Mouse (Mus musculus): Measurements from ENCODE around the gene Gfod1. TPM values are rescaled to one million over a fixed set of nuclear protein-coding genes. Genes with fewer than 3 reads are reported as not detected.

Gfod1 gene
- 1 to 10 TPM in 8 of 26 experiments, under 1 TPM in 16, not detected in 2; 0.11 to 2.1 (median 0.35) TPM for total RNA-seq (2018; cell fraction: chromatin; rRNA removed)
- total RNA-seq (2018; cell fraction: cytosol; rRNA removed): under 1 TPM; 0.08 to 0.97 (median 0.20) TPM
- 1 to 10 TPM in 3 of 26 experiments, under 1 TPM in 23; 0.06 to 2.7 (median 0.33) TPM for total RNA-seq (2018; cell fraction: nucleus; rRNA removed)
- polyA plus RNA-seq (2018): 0.07 to 0.46 TPM (median 0.28 TPM) in 3 replicates

- Histone ChIP-seq H3K27ac (no peak within 1 kb of the TSS), H3K4me3 (ENCODE audit: inconsistent target) (peak within 1 kb of the TSS; percentile 28), H3K79me2 (ENCODE audit: inconsistent target) (no peaks in the 10 kb centered on the region), H3K36me3 (ENCODE audit: inconsistent target) (no peaks in the 10 kb centered on the region)
- WGBS (ENCODE audit: missing documents): under 1% methylated on average over 53 of the region's 53 CpGs
These were observed at the start of gene Gfod1 for GRCm38 (mm10) chr13:43304018-43304431. Gene Gfod1 (minus strand): TSS chr13:43304172.

- Histone ChIP-seq H3K79me2 (ENCODE audit: inconsistent target) (no peaks in the 10 kb centered on the region), H3K4me3 (ENCODE audit: inconsistent target) (no peak overlapping the region), H3K36me3 (ENCODE audit: inconsistent target) (no peaks in the 10 kb centered on the region), H3K27ac (no peak overlapping the region)
- WGBS (ENCODE audit: missing documents): 93% methylated on average over 4 of the region's 4 CpGs
These were observed 49.4 kb upstream of the Gfod1 start for GRCm38 (mm10) chr13:43353356-43353755.

DNA sequence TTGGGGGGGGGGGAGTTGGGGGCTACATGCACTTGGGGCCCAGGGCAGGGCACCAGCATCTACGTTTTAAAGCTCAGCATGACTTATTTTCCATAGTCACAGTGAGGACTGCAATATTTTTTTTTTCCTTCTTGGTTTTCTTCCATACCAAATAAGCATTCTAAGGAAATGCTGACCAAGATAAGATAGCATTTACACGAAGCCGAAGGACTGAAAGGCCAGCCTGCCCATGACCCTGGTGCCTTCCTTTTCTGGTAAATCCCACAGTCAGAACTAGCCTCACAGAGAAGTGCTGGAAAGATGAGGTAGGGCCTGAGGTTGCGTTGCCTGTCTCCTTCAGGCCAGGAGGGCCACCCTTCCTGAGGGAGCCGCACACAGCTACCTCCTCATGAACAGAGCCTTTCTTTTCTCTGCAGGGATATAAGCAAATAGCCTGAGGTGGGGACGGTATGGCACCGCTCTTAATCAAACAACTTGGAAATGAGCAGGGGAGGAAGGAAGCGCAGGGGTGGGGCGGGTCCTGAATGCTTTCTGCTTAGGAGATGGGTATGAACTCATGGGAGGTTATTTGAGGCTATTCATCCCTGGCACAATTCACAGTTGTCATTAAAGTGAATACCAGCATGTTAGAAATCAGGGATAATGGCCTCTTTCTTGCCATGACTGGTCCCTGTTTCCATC lies 46.7 kb upstream of the Gfod1 start:
- H3K27ac ChIP-seq: no peak overlapping the region
- no peaks in the 10 kb centered on the region for H3K36me3 ChIP-seq (ENCODE audit: inconsistent target)
- H3K4me3 ChIP-seq (ENCODE audit: inconsistent target): no peak overlapping the region
- 84% methylated on average over 9 of the region's 9 CpGs for WGBS (ENCODE audit: missing documents)
- H3K79me2 ChIP-seq (ENCODE audit: inconsistent target): no peaks in the 10 kb centered on the region

- no peaks in the 10 kb centered on the region for H3K79me2 ChIP-seq (ENCODE audit: inconsistent target)
- no peak overlapping the region for H3K4me3 ChIP-seq (ENCODE audit: inconsistent target)
- no peak overlapping the region for H3K27ac ChIP-seq
- 92% methylated on average over 8 of the region's 8 CpGs for WGBS (ENCODE audit: missing documents)
- H3K36me3 ChIP-seq (ENCODE audit: inconsistent target): no peaks in the 10 kb centered on the region
These were observed 45.4 kb upstream of the Gfod1 start for GRCm38 (mm10) chr13:43349376-43349775.

DNA sequence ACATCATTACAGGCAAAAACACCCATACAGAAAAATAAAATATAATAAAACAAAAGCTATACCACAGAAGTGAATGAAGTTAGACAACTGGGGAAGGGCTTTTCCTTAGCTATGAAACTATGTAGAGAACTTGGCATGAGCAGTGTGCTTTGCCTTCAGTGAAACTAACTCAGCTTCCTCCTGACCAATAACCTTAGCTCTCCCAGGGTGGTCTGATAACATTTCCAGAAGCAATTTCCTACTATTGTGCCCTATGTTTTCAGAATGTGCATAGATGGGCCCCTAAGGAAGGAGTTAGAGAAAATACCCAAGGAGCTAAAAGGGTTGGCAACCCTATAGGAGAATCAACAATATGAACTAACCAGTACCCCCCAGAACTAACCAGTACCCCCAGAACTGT lies 42.9 kb upstream of the Gfod1 start:
- H3K36me3 ChIP-seq (ENCODE audit: inconsistent target): no peaks in the 10 kb centered on the region
- no peak overlapping the region for H3K27ac ChIP-seq
- H3K79me2 ChIP-seq (ENCODE audit: inconsistent target): no peaks in the 10 kb centered on the region
- H3K4me3 ChIP-seq (ENCODE audit: inconsistent target): no peak overlapping the region

GRCm38 (mm10) chr13:43338632-43339031 lies 34.7 kb upstream of the Gfod1 start:
- WGBS (ENCODE audit: missing documents): 89% methylated on average over 4 of the region's 4 CpGs
- Histone ChIP-seq H3K4me3 (ENCODE audit: inconsistent target) (no peak overlapping the region), H3K27ac (no peak overlapping the region), H3K79me2 (ENCODE audit: inconsistent target) (no peaks in the 10 kb centered on the region), H3K36me3 (ENCODE audit: inconsistent target) (no peaks in the 10 kb centered on the region)

DNA sequence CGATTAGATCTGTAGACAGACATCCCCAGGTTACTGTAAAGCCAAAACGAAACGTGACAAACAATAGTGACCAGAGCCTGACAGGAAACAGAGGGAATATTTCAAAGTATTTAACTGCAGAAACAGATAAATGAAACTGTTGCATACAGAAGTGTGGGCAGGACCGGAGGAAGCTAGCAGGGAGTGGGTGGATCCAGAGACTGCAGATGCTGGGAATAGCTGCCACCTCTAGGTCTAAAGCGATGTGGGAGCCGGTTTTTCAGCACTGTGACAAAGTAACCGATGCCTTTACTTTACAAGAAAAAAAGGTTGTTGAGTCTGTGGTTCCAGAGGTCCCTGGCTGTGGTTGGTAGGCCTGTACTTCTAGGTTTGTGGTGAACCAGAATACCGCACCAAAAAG lies 34.0 kb upstream of the Gfod1 start:
- 75% methylated on average over 8 of the region's 8 CpGs for WGBS (ENCODE audit: missing documents)
- H3K79me2 ChIP-seq (ENCODE audit: inconsistent target): no peaks in the 10 kb centered on the region
- no peak overlapping the region for H3K27ac ChIP-seq
- H3K36me3 ChIP-seq (ENCODE audit: inconsistent target): no peaks in the 10 kb centered on the region
- H3K4me3 ChIP-seq (ENCODE audit: inconsistent target): no peak overlapping the region

GRCm38 (mm10) chr13:43336425-43337221 lies 32.7 kb upstream of the Gfod1 start:
- no peaks in the 10 kb centered on the region for H3K36me3 ChIP-seq (ENCODE audit: inconsistent target)
- H3K4me3 ChIP-seq (ENCODE audit: inconsistent target): no peak overlapping the region
- WGBS (ENCODE audit: missing documents): 72% methylated on average over 12 of the region's 12 CpGs
- H3K79me2 ChIP-seq (ENCODE audit: inconsistent target): no peaks in the 10 kb centered on the region
- no peak overlapping the region for H3K27ac ChIP-seq

DNA sequence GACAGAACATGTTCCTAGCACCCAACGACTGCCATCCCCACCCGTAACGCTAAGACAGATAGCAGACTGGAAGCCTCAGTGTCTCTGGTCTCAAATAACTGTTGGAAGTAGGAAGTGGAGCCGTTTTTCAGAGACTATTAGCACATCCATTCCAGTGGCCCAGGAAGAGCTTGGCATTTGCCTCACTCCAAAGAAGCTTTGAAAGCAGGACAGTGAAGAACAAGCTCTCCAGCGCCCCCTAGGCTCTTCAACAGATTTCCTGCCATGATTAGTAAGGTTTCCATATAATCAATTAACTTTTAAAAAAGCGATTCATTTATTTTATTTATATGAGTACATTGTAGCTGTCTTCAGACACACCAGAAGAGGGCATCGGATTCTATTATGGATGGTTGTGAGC lies 28.6 kb upstream of the Gfod1 start:
- H3K27ac ChIP-seq: no peak overlapping the region
- H3K79me2 ChIP-seq (ENCODE audit: inconsistent target): no peaks in the 10 kb centered on the region
- WGBS (ENCODE audit: missing documents): 36% methylated on average over 6 of the region's 7 CpGs
- H3K36me3 ChIP-seq (ENCODE audit: inconsistent target): no peaks in the 10 kb centered on the region
- no peak overlapping the region for H3K4me3 ChIP-seq (ENCODE audit: inconsistent target)

GRCm38 (mm10) chr13:43331721-43332444 lies 27.9 kb upstream of the Gfod1 start:
- Histone ChIP-seq H3K36me3 (ENCODE audit: inconsistent target) (no peaks in the 10 kb centered on the region), H3K79me2 (ENCODE audit: inconsistent target) (no peaks in the 10 kb centered on the region), H3K4me3 (ENCODE audit: inconsistent target) (no peak overlapping the region), H3K27ac (no peak overlapping the region)
- WGBS (ENCODE audit: missing documents): 52% methylated on average over 11 of the region's 11 CpGs

- Histone ChIP-seq H3K4me3 (ENCODE audit: inconsistent target) (no peak overlapping the region), H3K27ac (no peak overlapping the region), H3K79me2 (ENCODE audit: inconsistent target) (no peaks in the 10 kb centered on the region), H3K36me3 (ENCODE audit: inconsistent target) (no peaks in the 10 kb centered on the region)
- WGBS (ENCODE audit: missing documents): 20% methylated on average over 1 of the region's 1 CpGs
These were observed 21.5 kb upstream of the Gfod1 start for GRCm38 (mm10) chr13:43325427-43325826.

- Histone ChIP-seq H3K27ac (no peak overlapping the region), H3K36me3 (ENCODE audit: inconsistent target) (no peaks in the 10 kb centered on the region), H3K4me3 (ENCODE audit: inconsistent target) (no peak overlapping the region), H3K79me2 (ENCODE audit: inconsistent target) (no peaks in the 10 kb centered on the region)
- 86% methylated on average over 2 of the region's 2 CpGs for WGBS (ENCODE audit: missing documents)
These were observed 17.5 kb upstream of the Gfod1 start for GRCm38 (mm10) chr13:43321492-43321891.

DNA sequence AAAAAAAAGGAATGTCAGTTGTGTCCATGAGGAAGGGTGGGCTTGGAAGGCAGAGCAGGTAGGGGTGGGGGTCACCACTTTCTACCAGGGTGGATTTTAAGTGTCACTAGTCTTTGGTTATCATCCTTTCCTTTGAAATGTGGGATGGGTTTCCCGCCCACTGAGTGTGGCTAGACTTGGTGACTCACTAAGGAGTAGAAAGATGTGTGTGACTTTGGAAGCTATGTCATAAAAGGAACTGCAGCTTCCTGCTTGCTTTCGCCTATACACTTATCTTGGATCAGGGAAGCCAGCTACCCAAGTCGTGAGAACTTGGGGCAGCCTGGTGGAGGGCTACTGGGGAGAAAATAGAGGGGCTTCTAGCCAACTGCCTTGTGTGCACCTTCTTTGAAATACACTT lies 15.4 kb upstream of the Gfod1 start:
- Histone ChIP-seq H3K79me2 (ENCODE audit: inconsistent target) (no peaks in the 10 kb centered on the region), H3K36me3 (ENCODE audit: inconsistent target) (no peaks in the 10 kb centered on the region), H3K4me3 (ENCODE audit: inconsistent target) (no peak overlapping the region), H3K27ac (no peak overlapping the region)
- 22% methylated on average over 3 of the region's 3 CpGs for WGBS (ENCODE audit: missing documents)

GRCm38 (mm10) chr13:43317411-43317810 lies 13.4 kb upstream of the Gfod1 start:
- no peak overlapping the region for H3K4me3 ChIP-seq (ENCODE audit: inconsistent target)
- H3K79me2 ChIP-seq (ENCODE audit: inconsistent target): no peaks in the 10 kb centered on the region
- whole genome bisulfite sequencing (ENCODE audit: missing documents): 97% methylated on average over 5 of the region's 5 CpGs
- no peaks in the 10 kb centered on the region for H3K36me3 ChIP-seq (ENCODE audit: inconsistent target)
- no peak overlapping the region for H3K27ac ChIP-seq

Measured in macrophage (primary cell).